In the genomic region with DNA sequence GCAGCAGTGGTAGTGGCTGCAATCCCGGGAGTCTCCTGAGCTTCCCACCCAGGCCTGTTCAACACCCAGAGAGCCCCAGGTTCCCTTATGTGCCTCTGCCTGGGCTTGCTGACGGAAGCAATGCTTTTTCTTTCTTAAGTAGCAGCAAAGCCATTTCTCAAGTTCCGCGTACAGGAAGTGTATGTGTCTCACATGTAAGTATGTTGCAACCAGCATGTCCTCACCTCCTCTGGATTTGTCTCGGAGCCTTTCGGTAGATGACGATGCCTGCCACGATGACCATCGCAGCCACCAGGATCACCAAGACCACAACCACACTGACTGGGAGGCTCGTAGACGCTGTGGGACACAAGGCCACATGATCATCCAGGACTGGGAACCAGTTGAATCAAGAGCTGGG, we compare ENCODE assay signal across 34 mouse cellular contexts. TPM values are rescaled to one million over a fixed set of nuclear protein-coding genes. Genes with fewer than 3 reads are reported as not detected.
DNase-seq lines count a peak whose midpoint lies in the region; ATAC-seq and TF ChIP-seq lines count a peak whose summit lies in the region.
"Had no signal": no experiment of that assay in that cellular context is flagged by ENCODE, and none has a peak within 500 bp of the region (broad histone marks: within the 10 kb centered on the region; RNA-seq: fewer than 3 reads in every experiment).

No protein-coding gene starts in this region.

- DNase-seq in liver, embryonic 11.5 days (ENCODE audit: low spot score): no peak
- peak; percentile 90 for DNase-seq in 416B (ENCODE audit: low read depth)
- peak; percentile 73 to 85 for DNase-seq in monocyte, adult 2 months (ENCODE audit: low read depth in 1 of 2, low spot score in 2 of 2)
- DNase-seq in urinary bladder, adult 2 months (ENCODE audit: low spot score): no peak
- DNase-seq: adrenal gland, adult 2 months; cerebellum, adult 2 months; cerebellum, postnatal 25 days; embryo, embryonic 11 days; heart, postnatal 4 days; kidney, adult 9 months; kidney, postnatal 25 days; midbrain, embryonic 14.5 days; right cerebral cortex, adult 18-20 months; right cerebral cortex, postnatal 4 days; thymus, adult 18-20 months had no signal

- no peaks in the 10 kb centered on the region for H3K9me3 ChIP-seq in liver, embryonic 16.5 days (replicated peaks; ENCODE audit: control insufficient read depth, low read length)
- H3K9me3 ChIP-seq in liver, embryonic 11.5 days (ENCODE audit: control insufficient read depth, low read length): no peaks in the 10 kb centered on the region
- H3K9me3 ChIP-seq in intestine, postnatal 0 days (ENCODE audit: control insufficient read depth): no peaks in the 10 kb centered on the region
- H3K9me3 ChIP-seq: embryonic facial prominence, embryonic 13.5 days; forebrain, embryonic 12.5 days; G1E; heart, embryonic 10.5 days; intestine, embryonic 15.5 days; limb, embryonic 12.5 days; stomach, embryonic 15.5 days had no signal

- no peak for TF ChIP-seq CTCF in intestine, postnatal 0 days (IDR thresholded peaks at IDR 0.05; ENCODE audit: low read depth)

- H3K9ac ChIP-seq in liver, embryonic 16.5 days (ENCODE audit: low read depth, low read length): no peak overlapping the region
- H3K9ac ChIP-seq in liver, embryonic 11.5 days (ENCODE audit: low read depth, low read length): no peak overlapping the region
- no peak overlapping the region for H3K9ac ChIP-seq in intestine, postnatal 0 days (ENCODE audit: low read depth, low read length)
- H3K9ac ChIP-seq: embryonic facial prominence, embryonic 13.5 days; forebrain, embryonic 12.5 days; intestine, embryonic 15.5 days; limb, embryonic 12.5 days; liver, embryonic 14.5 days; stomach, embryonic 15.5 days had no signal

- H3K27ac ChIP-seq in liver, embryonic 16.5 days (ENCODE audit: low read length): no peak overlapping the region
- no peak overlapping the region for H3K27ac ChIP-seq in liver, embryonic 11.5 days (ENCODE audit: low read depth, low read length)
- no peak overlapping the region for H3K27ac ChIP-seq in intestine, postnatal 0 days (ENCODE audit: low read depth, low read length)
- H3K27ac ChIP-seq: embryonic facial prominence, embryonic 13.5 days; forebrain, embryonic 12.5 days; heart, embryonic 10.5 days; intestine, embryonic 15.5 days; layer of hippocampus, adult 2 months; limb, embryonic 12.5 days; liver, embryonic 14.5 days; stomach, embryonic 15.5 days had no signal

- no peaks in the 10 kb centered on the region for H3K27me3 ChIP-seq in liver, embryonic 16.5 days (ENCODE audit: control insufficient read depth, insufficient read depth, low read depth, low read length)
- H3K27me3 ChIP-seq in liver, embryonic 11.5 days (replicated peaks; ENCODE audit: control insufficient read depth, insufficient read depth, low read length): no peaks in the 10 kb centered on the region
- no peaks in the 10 kb centered on the region for H3K27me3 ChIP-seq in intestine, postnatal 0 days (replicated peaks; ENCODE audit: control insufficient read depth, insufficient read depth, low read length)
- H3K27me3 ChIP-seq: CH12.LX; embryonic facial prominence, embryonic 13.5 days; intestine, embryonic 15.5 days; limb, embryonic 12.5 days; stomach, embryonic 15.5 days had no signal

- H3K4me3 ChIP-seq in liver, embryonic 16.5 days (ENCODE audit: low read depth, low read length): no peak overlapping the region
- no peak overlapping the region for H3K4me3 ChIP-seq in liver, embryonic 11.5 days (ENCODE audit: low read depth, low read length)
- no peak overlapping the region for H3K4me3 ChIP-seq in intestine, postnatal 0 days (ENCODE audit: low read depth, low read length)
- H3K4me3 ChIP-seq: embryonic facial prominence, embryonic 13.5 days; erythroblast, embryonic 14.5 days; forebrain, embryonic 12.5 days; heart, embryonic 10.5 days; intestine, embryonic 15.5 days; layer of hippocampus, adult 2 months; limb, embryonic 12.5 days; stomach, embryonic 15.5 days had no signal

- ATAC-seq in liver, embryonic 16.5 days (ENCODE audit: low read depth): peak; percentile 23; the same call in 1 of the 2 replicates
- ATAC-seq in liver, embryonic 11.5 days (replicated peaks; ENCODE audit: low FRiP score): no peak
- ATAC-seq in granulocyte monocyte progenitor cell, adult 5-6 weeks (replicated peaks; ENCODE audit: poor library complexity, severe bottlenecking): peak; percentile 94
- ATAC-seq in intestine, postnatal 0 days: no peak
- ATAC-seq: hindbrain, embryonic 16.5 days; intestine, embryonic 15.5 days had no signal

- no peaks in the 10 kb centered on the region; the same call in 1 of the 2 replicates for H3K4me1 ChIP-seq in liver, embryonic 16.5 days (ENCODE audit: control insufficient read depth, low read depth, low read length)
- no peaks in the 10 kb centered on the region for H3K4me1 ChIP-seq in liver, embryonic 11.5 days (replicated peaks; ENCODE audit: control insufficient read depth, insufficient read depth, low read length)
- H3K4me1 ChIP-seq in intestine, postnatal 0 days (replicated peaks; ENCODE audit: control insufficient read depth, insufficient read depth, low read length): no peaks in the 10 kb centered on the region
- H3K4me1 ChIP-seq: embryonic facial prominence, embryonic 13.5 days; forebrain, embryonic 12.5 days; intestine, embryonic 15.5 days; limb, embryonic 12.5 days; stomach, embryonic 15.5 days had no signal

- no peaks in the 10 kb centered on the region for H3K36me3 ChIP-seq in liver, embryonic 16.5 days (ENCODE audit: control insufficient read depth, insufficient read depth)
- H3K36me3 ChIP-seq in liver, embryonic 11.5 days (ENCODE audit: control insufficient read depth, insufficient read depth, low read length): no peaks in the 10 kb centered on the region
- H3K36me3 ChIP-seq in intestine, postnatal 0 days (ENCODE audit: control insufficient read depth, insufficient read depth): no peaks in the 10 kb centered on the region
- H3K36me3 ChIP-seq: G1E; heart, embryonic 10.5 days; intestine, embryonic 15.5 days; stomach, embryonic 15.5 days had no signal

- no peak overlapping the region for H3K4me2 ChIP-seq in liver, embryonic 16.5 days (ENCODE audit: low read depth, low read length)
- H3K4me2 ChIP-seq in liver, embryonic 11.5 days: no peak overlapping the region
- H3K4me2 ChIP-seq in intestine, postnatal 0 days (replicated peaks; ENCODE audit: low read depth): no peak overlapping the region
- H3K4me2 ChIP-seq: embryonic facial prominence, embryonic 13.5 days; forebrain, embryonic 12.5 days; intestine, embryonic 15.5 days; limb, embryonic 12.5 days; stomach, embryonic 15.5 days had no signal

- WGBS in liver, embryonic 16.5 days (ENCODE audit: insufficient replicate concordance): 72% methylated on average over 11 of the region's 11 CpGs
- WGBS in liver, embryonic 11.5 days: 83% methylated on average over 11 of the region's 11 CpGs
- WGBS in intestine, postnatal 0 days: 90% methylated on average over 11 of the region's 11 CpGs

RNA-seq across cellular contexts. Expression of gene 6430531B16Rik, which starts 6.0 kb away (rescaled TPM):
- not detected in 2 replicates for polyA plus RNA-seq in liver, embryonic 16.5 days (2015; fragmentation: Nextera tagmentation; extraction: Ambion mirVana)
- polyA plus RNA-seq in liver, embryonic 11.5 days (2014; fragmentation: Nextera tagmentation; extraction: Ambion mirVana): not detected in 2 replicates
- 0.62 TPM in 1 of 2 replicates, not detected in the other for total RNA-seq in granulocyte monocyte progenitor cell, adult 5-6 weeks (2014; fragmentation: Nextera tagmentation)
- 0.52 TPM in 1 of 2 replicates, not detected in the other for total RNA-seq in granulocyte monocyte progenitor cell, adult 5-6 weeks (2017)
- 0.37 and 0.70 TPM in 2 replicates for polyA plus RNA-seq in urinary bladder, adult 2 months (2012; rRNA removed)
- polyA plus RNA-seq in intestine, postnatal 0 days (2015; fragmentation: Nextera tagmentation; extraction: Ambion mirVana): 0.16 TPM in 1 of 2 replicates, not detected in the other
- total RNA-seq: adrenal gland, adult 2 months; gastrocnemius, adult 18-20 months; heart, postnatal 4 days had no signal
- polyA plus RNA-seq: erythroblast, embryonic 14.5 days; G1E; liver, embryonic 14.5 days had no signal

RNA-seq across cellular contexts. Expression of gene Adam8, which starts 7.9 kb away (rescaled TPM):
- polyA plus RNA-seq in liver, embryonic 16.5 days (2015; fragmentation: Nextera tagmentation; extraction: Ambion mirVana): 1.6 and 1.8 TPM in 2 replicates
- 1.1 and 1.4 TPM in 2 replicates for polyA plus RNA-seq in liver, embryonic 11.5 days (2014; fragmentation: Nextera tagmentation; extraction: Ambion mirVana)
- 0.38 TPM in 1 of 2 replicates, not detected in the other for total RNA-seq in granulocyte monocyte progenitor cell, adult 5-6 weeks (2014; fragmentation: Nextera tagmentation)
- 0.99 and 1.3 TPM in 2 replicates for total RNA-seq in granulocyte monocyte progenitor cell, adult 5-6 weeks (2017)
- 5.8 and 6.3 TPM in 2 replicates for polyA plus RNA-seq in urinary bladder, adult 2 months (2012; rRNA removed)
- 0.29 and 0.52 TPM in 2 replicates for polyA plus RNA-seq in intestine, postnatal 0 days (2015; fragmentation: Nextera tagmentation; extraction: Ambion mirVana)

RNA-seq across cellular contexts. Expression of gene Utf1, which starts 40.9 kb away (rescaled TPM):
- polyA plus RNA-seq in liver, embryonic 16.5 days (2015; fragmentation: Nextera tagmentation; extraction: Ambion mirVana): not detected in 2 replicates
- polyA plus RNA-seq in liver, embryonic 11.5 days (2014; fragmentation: Nextera tagmentation; extraction: Ambion mirVana): not detected in 2 replicates
- total RNA-seq in granulocyte monocyte progenitor cell, adult 5-6 weeks (2014; fragmentation: Nextera tagmentation): not detected in 2 replicates
- total RNA-seq in granulocyte monocyte progenitor cell, adult 5-6 weeks (2017): not detected in 2 replicates
- polyA plus RNA-seq in urinary bladder, adult 2 months (2012; rRNA removed): not detected in 2 replicates
- polyA plus RNA-seq in intestine, postnatal 0 days (2015; fragmentation: Nextera tagmentation; extraction: Ambion mirVana): not detected in 2 replicates
- total RNA-seq: adrenal gland, adult 2 months; CH12.LX; G1E; gastrocnemius, adult 18-20 months; heart, postnatal 4 days; layer of hippocampus, adult 2 months; left cerebral cortex, postnatal 14 days had no signal
- polyA plus RNA-seq: erythroblast, embryonic 14.5 days; forebrain, embryonic 12.5 days; G1E; gonadal fat pad, adult 2 months; hindbrain, embryonic 16.5 days; intestine, embryonic 15.5 days; liver, embryonic 14.5 days; midbrain, embryonic 14.5 days; neural tube, embryonic 14.5 days had no signal

RNA-seq across cellular contexts. Expression of gene Zfp511, which starts 51.7 kb away (rescaled TPM):
- 15.5 and 16.5 TPM in 2 replicates for polyA plus RNA-seq in liver, embryonic 16.5 days (2015; fragmentation: Nextera tagmentation; extraction: Ambion mirVana)
- 41.4 and 44.6 TPM in 2 replicates for polyA plus RNA-seq in liver, embryonic 11.5 days (2014; fragmentation: Nextera tagmentation; extraction: Ambion mirVana)
- 21.3 and 21.5 TPM in 2 replicates for total RNA-seq in granulocyte monocyte progenitor cell, adult 5-6 weeks (2014; fragmentation: Nextera tagmentation)
- total RNA-seq in granulocyte monocyte progenitor cell, adult 5-6 weeks (2017): 20.6 and 21.5 TPM in 2 replicates
- polyA plus RNA-seq in urinary bladder, adult 2 months (2012; rRNA removed): 72.4 and 98.7 TPM in 2 replicates
- polyA plus RNA-seq in intestine, postnatal 0 days (2015; fragmentation: Nextera tagmentation; extraction: Ambion mirVana): 16.0 and 17.6 TPM in 2 replicates

RNA-seq across cellular contexts. Expression of gene Tubgcp2, which starts 52.0 kb away (rescaled TPM):
- polyA plus RNA-seq in liver, embryonic 16.5 days (2015; fragmentation: Nextera tagmentation; extraction: Ambion mirVana): 22.2 and 23.3 TPM in 2 replicates
- 45.1 and 52.6 TPM in 2 replicates for polyA plus RNA-seq in liver, embryonic 11.5 days (2014; fragmentation: Nextera tagmentation; extraction: Ambion mirVana)
- total RNA-seq in granulocyte monocyte progenitor cell, adult 5-6 weeks (2014; fragmentation: Nextera tagmentation): 19.2 and 34.8 TPM in 2 replicates
- 36.3 and 40.4 TPM in 2 replicates for total RNA-seq in granulocyte monocyte progenitor cell, adult 5-6 weeks (2017)
- 33.2 and 33.3 TPM in 2 replicates for polyA plus RNA-seq in urinary bladder, adult 2 months (2012; rRNA removed)
- 12.3 and 13.0 TPM in 2 replicates for polyA plus RNA-seq in intestine, postnatal 0 days (2015; fragmentation: Nextera tagmentation; extraction: Ambion mirVana)

Comparison
In these comparisons a context has a peak if more than half of its experiments do, and no peak if none do; other contexts are left out.
1. ATAC-seq: peak in liver, embryonic 16.5 days (single experiment) and granulocyte monocyte progenitor cell, adult 5-6 weeks (single experiment); none in liver, embryonic 11.5 days (single experiment) and intestine, postnatal 0 days (single experiment).
2. DNase-seq: peak in 416B (single experiment) and monocyte, adult 2 months (2 of 2); none in liver, embryonic 11.5 days (single experiment) and urinary bladder, adult 2 months (single experiment).